Mouse (Mus musculus) megakaryocyte-erythroid progenitor cell, adult 5-6 weeks (primary cell): ENCODE results near the gene Nos2. TPM values are rescaled to one million over a fixed set of nuclear protein-coding genes. Genes with fewer than 3 reads are reported as not detected.

ENCODE experiments used
- ATAC-seq: replicated peaks from 2 replicates; pipeline ENCODE4 v1.8.0; 2016; ENCODE audit warnings: mild to moderate bottlenecking, inconsistent platforms; ENCODE audit not compliant: severe bottlenecking, poor library complexity, low FRiP score, low TSS enrichment
- total RNA-seq, 2 experiments: library from RNA; stranded (forward) in 1 of 2; stranded (reverse) in 1 of 2; fragments of 200-1000, 215-1000 nt in 1 of 2; fragments of >200 nt in 1 of 2; fragmentation: Nextera tagmentation in 1 of 2; gene quantifications; 2 replicates each; pipeline ENCODE4 v1.2.3; 2014 to 2017

Nos2 gene
- total RNA-seq, 2 experiments from 2014 or later = not detected

GRCm38 (mm10) chr11:78952467-78952866 lies 31.9 kb downstream of the Nos2 start:
- ATAC-seq = no peak; the same call in 1 of the 2 replicates

DNA sequence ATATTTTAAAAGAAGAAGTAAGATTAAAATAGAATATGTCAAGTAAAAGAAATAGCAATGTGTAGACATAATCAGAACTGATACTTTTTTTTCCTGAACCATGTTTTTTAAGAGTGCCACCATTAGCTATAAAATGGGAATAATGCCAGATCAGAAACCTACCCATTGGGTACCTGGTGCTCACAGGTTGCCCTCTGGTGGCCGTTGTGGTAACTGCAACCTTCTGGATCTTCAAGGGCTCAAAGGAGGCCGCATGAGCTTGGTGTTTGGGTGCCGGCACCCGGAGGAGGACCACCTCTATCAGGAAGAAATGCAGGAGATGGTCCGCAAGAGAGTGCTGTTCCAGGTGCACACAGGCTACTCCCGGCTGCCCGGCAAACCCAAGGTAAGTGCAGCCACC lies 35.7 kb downstream of the Nos2 start:
- peak; percentile 39; the same call in 1 of the 2 replicates for ATAC-seq

DNA sequence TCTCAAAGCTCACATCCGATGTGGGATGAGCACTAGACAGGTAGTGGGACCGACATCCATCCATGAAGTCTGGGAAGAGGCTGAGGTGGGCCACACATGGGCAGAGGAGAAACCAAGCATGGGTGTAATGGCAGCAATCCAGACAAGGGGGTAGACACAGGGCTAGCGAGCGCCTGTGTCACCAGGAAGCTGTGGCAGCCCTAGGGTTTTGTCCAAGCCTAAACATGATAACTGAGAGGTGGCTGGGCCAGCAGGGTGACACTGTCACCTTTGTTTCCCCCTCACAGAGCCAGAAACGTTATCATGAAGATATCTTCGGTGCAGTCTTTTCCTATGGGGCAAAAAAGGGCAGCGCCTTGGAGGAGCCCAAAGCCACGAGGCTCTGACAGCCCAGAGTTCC lies 38.8 kb downstream of the Nos2 start:
- no peak for ATAC-seq

GRCm38 (mm10) chr11:78959841-78960520 lies 39.4 kb downstream of the Nos2 start:
- no peak for ATAC-seq

DNA sequence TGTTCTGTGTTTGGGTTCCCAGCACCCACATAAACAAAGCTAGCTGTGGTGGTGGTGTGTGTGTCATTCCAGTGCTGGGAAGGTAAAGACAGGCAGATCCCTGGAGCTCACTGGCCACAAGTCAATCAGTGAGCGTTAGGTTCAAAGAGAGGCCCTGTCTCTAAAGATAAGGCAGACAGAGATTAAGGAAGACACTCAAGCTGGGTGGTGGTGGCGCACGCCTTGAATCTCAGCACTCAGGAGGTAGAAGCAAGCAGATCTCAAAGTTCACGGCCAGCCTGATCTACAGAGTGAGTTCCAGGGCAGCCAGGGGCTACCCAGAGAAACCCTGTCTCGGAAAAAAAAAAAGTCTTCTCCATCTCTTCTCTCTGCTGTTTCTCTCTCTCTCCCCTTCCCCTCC lies 40.6 kb downstream of the Nos2 start:
- no peak for ATAC-seq

DNA sequence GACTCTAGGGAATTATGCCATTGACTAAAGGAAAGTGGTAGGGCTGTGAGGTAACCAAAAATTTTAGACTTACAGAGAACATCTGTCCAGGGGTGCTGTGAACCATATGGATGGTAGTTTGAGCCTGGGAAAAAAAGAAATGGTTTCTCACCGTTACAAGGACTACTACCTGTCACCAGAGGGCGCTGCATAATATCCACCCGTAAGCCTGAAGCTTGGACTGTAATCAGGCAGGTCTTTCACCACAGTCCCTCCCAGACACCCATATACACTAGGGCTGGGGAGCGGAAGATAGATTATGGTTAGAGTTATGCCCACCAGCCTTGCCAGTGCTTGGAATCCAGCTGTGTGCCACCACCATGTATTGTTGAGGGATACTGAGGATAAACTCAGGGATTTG lies 46.8 kb downstream of the Nos2 start:
- peak; percentile 73 for ATAC-seq

DNA sequence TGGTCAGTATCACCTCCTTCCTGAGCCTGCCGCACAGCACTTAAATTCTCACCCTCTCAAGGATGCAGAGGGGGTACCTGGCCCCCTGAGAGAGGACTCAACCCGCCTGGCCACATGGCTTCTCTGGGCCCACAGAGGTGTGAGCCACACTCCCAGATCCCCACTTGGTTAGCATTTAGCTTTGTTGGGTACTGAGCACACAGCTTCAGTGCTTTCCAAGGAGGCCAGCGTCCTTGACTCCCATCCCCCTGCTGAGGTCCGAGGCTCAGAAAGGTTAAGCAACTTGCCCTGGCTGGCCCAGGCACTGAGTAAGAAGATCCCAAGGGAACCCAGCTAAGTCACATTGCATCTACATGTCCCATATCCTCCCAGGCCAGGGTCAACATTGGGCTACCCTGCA lies 47.5 kb downstream of the Nos2 start:
- ATAC-seq = no peak

GRCm38 (mm10) chr11:78971096-78971495 lies 50.5 kb downstream of the Nos2 start:
- ATAC-seq = no peak

- no peak for ATAC-seq
These were observed 51.2 kb downstream of the Nos2 start for GRCm38 (mm10) chr11:78971746-78972145.

GRCm38 (mm10) chr11:78972328-78972727 lies 51.7 kb downstream of the Nos2 start:
- no peak for ATAC-seq

GRCm38 (mm10) chr11:78972811-78973351 lies 52.3 kb downstream of the Nos2 start:
- no peak for ATAC-seq

DNA sequence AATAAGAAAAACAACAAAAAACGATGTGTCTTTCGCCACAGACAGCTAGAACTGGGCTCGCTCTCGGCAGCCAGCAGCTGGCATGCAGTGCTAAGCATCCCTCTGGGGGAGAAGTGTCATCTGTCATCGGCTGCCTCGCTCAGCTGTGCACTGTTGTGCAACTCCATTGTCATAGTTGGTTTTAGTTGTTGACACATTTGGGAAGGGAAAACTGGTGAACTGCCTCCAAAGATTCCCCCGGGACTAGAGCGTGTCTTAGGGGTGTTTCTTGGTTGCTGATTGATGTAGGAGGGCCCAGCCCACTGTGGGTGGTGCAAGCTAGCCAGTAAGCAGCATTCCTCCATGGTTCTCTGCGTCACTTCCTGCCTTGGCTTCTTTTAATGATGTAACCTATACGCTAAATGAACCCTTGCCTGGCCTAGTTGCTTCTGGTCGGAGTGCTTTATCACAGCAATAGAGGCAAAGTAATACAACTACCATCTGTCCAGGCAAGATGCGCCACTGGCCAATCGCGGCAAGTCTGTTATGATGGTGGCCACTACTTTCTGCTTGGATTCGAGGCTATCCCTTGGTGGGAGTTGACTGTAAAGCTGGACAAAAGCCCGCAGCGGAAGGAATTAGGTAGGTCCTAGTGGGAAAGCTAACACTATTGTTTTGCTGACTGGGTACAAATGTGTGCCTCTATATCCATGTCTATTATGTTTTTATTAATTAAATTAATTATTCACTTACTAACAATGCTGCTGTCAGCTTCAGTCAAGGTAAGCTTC lies 53.0 kb downstream of the Nos2 start:
- ATAC-seq = no peak

GRCm38 (mm10) chr11:78976731-78977510 lies 56.3 kb downstream of the Nos2 start:
- ATAC-seq = no peak

DNA sequence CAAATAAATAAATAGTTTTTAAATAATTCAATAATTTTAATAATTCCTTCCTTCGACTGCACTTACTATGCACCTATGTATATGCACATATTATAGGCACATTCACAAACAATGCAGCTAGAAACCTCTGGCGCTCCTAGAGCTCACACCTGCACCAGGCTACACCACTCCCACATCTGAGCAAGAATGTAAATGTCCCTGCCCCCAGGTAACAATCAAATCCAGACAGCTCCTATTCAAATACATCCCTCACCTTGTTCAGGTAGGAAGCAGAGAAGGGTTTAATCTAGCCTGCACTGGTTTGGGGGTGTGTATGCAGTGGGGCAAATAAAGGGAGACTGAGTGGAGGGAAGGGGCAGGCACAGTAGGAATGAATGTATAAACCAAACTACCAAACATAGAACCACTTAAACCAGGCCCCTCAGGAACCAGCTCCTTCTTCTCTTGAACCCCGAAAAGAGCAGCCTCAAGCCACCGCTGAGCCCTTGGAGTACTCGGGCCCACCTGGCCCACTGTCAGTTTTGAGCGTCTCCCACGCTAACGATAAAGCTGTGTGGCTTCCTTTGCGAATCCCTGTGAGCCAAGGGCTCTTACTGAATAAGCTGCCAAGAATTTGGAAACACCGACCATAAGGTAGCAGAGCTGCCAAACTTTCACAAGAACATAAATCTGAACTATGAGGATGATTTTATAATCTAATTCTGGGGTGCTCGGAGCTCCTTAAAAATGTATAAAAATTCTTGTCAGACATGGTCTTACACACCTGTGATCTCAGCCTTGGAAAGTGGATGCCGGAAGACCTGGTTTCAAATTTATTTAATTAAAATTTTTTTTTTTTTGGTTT lies 57.8 kb downstream of the Nos2 start:
- no peak for ATAC-seq

DNA sequence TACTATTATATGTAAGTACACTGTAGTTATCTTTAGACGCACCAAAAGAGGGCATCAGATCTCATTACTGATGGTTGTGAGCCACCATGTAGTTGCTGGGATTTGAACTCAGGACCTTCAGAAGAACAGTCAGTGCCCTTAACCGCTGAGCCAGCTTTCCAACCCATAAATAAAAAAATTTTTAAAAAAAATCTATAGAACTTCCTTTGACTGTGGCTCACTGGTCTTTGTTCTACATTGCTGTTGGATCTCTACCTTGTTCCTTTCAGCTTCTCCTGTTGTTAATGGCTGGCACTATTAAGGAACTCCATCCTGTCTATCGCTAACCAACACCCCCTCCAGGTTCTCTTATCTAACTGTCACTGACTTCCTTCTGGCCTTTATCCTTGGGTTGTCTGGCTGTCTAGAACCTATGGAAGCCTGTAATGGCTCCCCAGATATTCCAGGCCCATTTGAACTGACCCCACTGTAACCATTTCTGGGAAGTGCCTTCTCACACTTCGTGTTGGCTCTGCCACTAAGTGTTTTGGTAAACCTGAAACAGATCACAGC lies 59.6 kb downstream of the Nos2 start:
- ATAC-seq = peak; percentile 40; the same call in 1 of the 2 replicates

- no peak for ATAC-seq
These were observed 61.5 kb downstream of the Nos2 start for GRCm38 (mm10) chr11:78982042-78982441.

- no peak for ATAC-seq
These were observed 62.1 kb downstream of the Nos2 start for GRCm38 (mm10) chr11:78982513-78983291.

- 0 out of 2 replicates have a peak, but pooled peaks have one; percentile 37 for ATAC-seq
These were observed 63.0 kb downstream of the Nos2 start for GRCm38 (mm10) chr11:78983539-78983938.
